ENCODE assay signal across 8 mouse cellular contexts in the genomic region with DNA sequence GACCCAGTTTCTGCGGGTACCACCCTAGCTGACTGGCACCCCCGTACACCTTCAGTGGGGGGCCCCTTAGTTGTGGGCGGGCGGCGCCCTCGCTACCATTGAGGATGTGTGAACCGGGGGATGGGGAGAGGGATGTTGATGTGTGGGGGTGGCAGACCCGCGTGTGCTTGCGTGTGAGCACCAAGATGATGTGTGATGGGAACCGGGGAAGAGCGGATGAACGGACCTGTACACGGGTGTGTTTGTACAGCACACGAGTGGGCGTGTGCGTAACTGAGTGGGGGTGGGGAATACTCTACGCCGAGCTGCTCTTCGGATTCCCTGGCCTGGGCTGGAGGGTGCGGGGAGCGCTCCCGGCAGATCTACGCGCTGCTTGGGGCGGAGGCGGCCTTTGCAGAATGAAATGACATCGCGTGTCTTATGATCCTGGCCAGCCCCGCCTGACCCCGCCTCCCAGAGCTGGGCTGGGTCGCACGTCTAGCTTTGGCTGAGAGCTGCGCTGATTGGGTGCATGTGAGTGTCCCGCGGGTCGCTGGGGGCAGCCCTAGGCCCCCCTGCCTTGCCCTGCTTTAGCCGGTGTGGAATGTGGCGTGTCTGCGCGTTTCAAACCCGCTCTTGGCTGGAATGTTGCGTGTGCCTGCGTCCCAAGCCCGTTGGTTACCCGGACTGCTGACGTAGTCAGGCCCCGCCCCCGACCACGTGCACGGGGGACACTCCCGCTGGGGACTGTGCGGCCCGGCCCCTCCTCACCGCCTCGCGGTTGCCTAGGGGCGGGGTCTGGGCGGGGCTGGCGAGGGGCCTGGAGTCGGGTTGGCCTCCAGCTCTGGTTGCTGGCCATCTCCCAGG. TPM values are rescaled to one million over a fixed set of nuclear protein-coding genes. Genes with fewer than 3 reads are reported as not detected.
DNase-seq lines count a peak whose midpoint lies in the region; ATAC-seq lines count a peak whose summit lies in the region.

No protein-coding gene starts in this region.

- no peaks in the 10 kb centered on the region for H3K9me3 ChIP-seq in heart, embryonic 14.5 days (ENCODE audit: control insufficient read depth, low read length)
- no peaks in the 10 kb centered on the region for H3K9me3 ChIP-seq in liver, embryonic 13.5 days (replicated peaks)
- no peaks in the 10 kb centered on the region for H3K9me3 ChIP-seq in stomach, embryonic 16.5 days (replicated peaks; ENCODE audit: control insufficient read depth, low read length)

- DNase-seq in CD4-positive, CD25-positive, alpha-beta regulatory T cell, adult 2 months (ENCODE audit: low read depth, low spot score), result peak; percentile 98
- DNase-seq in fibroblast of lung, adult 2 months (ENCODE audit: low read depth), result peak; percentile 99
- peak; percentile 100 for DNase-seq in kidney, postnatal 14 days
- peak; percentile 98 for DNase-seq in liver, embryonic 13.5 days
- peak; percentile 99 for DNase-seq in neural tube, embryonic 10.5 days (ENCODE audit: extremely low spot score, low spot score)

- H3K27ac ChIP-seq in brown adipose tissue, adult 24 weeks (replicated peaks; ENCODE audit: low read depth, low read length), result peak overlapping the region; percentile 52
- H3K27ac ChIP-seq in heart, embryonic 14.5 days (replicated peaks in 1 of 2; ENCODE audit: control insufficient read depth in 1 of 2, insufficient read depth in 1 of 2, low read depth in 2 of 2, low read length in 2 of 2), result peak overlapping the region; percentile 96 to 99
- peak overlapping the region; percentile 96 for H3K27ac ChIP-seq in liver, embryonic 13.5 days
- H3K27ac ChIP-seq in stomach, embryonic 16.5 days (ENCODE audit: low read length), result peak overlapping the region; percentile 100

- H3K27me3 ChIP-seq in heart, embryonic 14.5 days (ENCODE audit: control insufficient read depth, insufficient read depth, low read length), result no peaks in the 10 kb centered on the region
- no peaks in the 10 kb centered on the region for H3K27me3 ChIP-seq in liver, embryonic 13.5 days
- H3K27me3 ChIP-seq in stomach, embryonic 16.5 days (ENCODE audit: control insufficient read depth, insufficient read depth, low read length), result no peaks in the 10 kb centered on the region

- H3K36me3 ChIP-seq in heart, embryonic 14.5 days (ENCODE audit: control insufficient read depth, insufficient read depth, low read length), result no peaks in the 10 kb centered on the region
- H3K36me3 ChIP-seq in liver, embryonic 13.5 days, result no peaks in the 10 kb centered on the region; the same call in 1 of the 2 replicates
- H3K36me3 ChIP-seq in stomach, embryonic 16.5 days (ENCODE audit: control insufficient read depth, insufficient read depth, low read length), result no peaks in the 10 kb centered on the region

- H3K4me1 ChIP-seq in brown adipose tissue, adult 24 weeks (ENCODE audit: control insufficient read depth, insufficient read depth, insufficient read length, low read length), result peaks cover 17% of the 10 kb centered on the region
- H3K4me1 ChIP-seq in heart, embryonic 14.5 days (ENCODE audit: control insufficient read depth in 2 of 2, insufficient read depth in 2 of 2, low read length in 2 of 2), result peaks cover 23 to 33% of the 10 kb centered on the region in 2 experiments
- peaks cover 85% of the 10 kb centered on the region for H3K4me1 ChIP-seq in liver, embryonic 13.5 days (replicated peaks)
- H3K4me1 ChIP-seq in stomach, embryonic 16.5 days (ENCODE audit: control insufficient read depth, insufficient read depth, low read length), result peaks cover 35% of the 10 kb centered on the region

- H3K9ac ChIP-seq in heart, embryonic 14.5 days (ENCODE audit: low read length), result peak overlapping the region; percentile 92
- peak overlapping the region; percentile 90 for H3K9ac ChIP-seq in liver, embryonic 13.5 days
- peak overlapping the region; percentile 85 for H3K9ac ChIP-seq in stomach, embryonic 16.5 days (ENCODE audit: low read length)

- under 1% methylated on average over 61 of the region's 61 CpGs for WGBS in heart, embryonic 14.5 days
- under 1% methylated on average over 61 of the region's 61 CpGs for WGBS in liver, embryonic 13.5 days (ENCODE audit: insufficient replicate concordance)
- WGBS in stomach, embryonic 16.5 days, result under 1% methylated on average over 61 of the region's 61 CpGs

- peak overlapping the region; percentile 79 for H3K4me2 ChIP-seq in heart, embryonic 14.5 days (ENCODE audit: low read length)
- peak overlapping the region; percentile 100 for H3K4me2 ChIP-seq in liver, embryonic 13.5 days
- H3K4me2 ChIP-seq in stomach, embryonic 16.5 days (ENCODE audit: low read depth, low read length), result peak overlapping the region; percentile 95

- peak; percentile 81 for ATAC-seq in heart, embryonic 14.5 days (ENCODE audit: insufficient number of reproducible peaks, insufficient read depth, low FRiP score, low read depth)
- ATAC-seq in liver, embryonic 13.5 days (ENCODE audit: low read depth), result peak; percentile 81
- ATAC-seq in stomach, embryonic 16.5 days (ENCODE audit: insufficient read depth, low FRiP score), result peak; percentile 84

- peak overlapping the region; percentile 77 for H3K4me3 ChIP-seq in brown adipose tissue, adult 24 weeks (ENCODE audit: insufficient read depth, low read depth, low read length)
- peak overlapping the region; percentile 81 to 92 for H3K4me3 ChIP-seq in heart, embryonic 14.5 days (ENCODE audit: control insufficient read depth in 1 of 2, insufficient read depth in 1 of 2, low read depth in 1 of 2, low read length in 2 of 2)
- peak overlapping the region; percentile 76 for H3K4me3 ChIP-seq in liver, embryonic 13.5 days (replicated peaks)
- peak overlapping the region; percentile 79 for H3K4me3 ChIP-seq in stomach, embryonic 16.5 days (replicated peaks; ENCODE audit: low read length)

RNA-seq across cellular contexts. Expression of a gene that starts 1.1 kb away (rescaled TPM):
- polyA plus RNA-seq in brown adipose tissue, adult 24 weeks (2012; ENCODE audit: insufficient read depth, insufficient read length, missing spikeins), result 5.6 and 6.2 TPM in 2 replicates
- 3.5 and 3.7 TPM in 2 replicates for polyA plus RNA-seq in heart, embryonic 14.5 days (2014; fragmentation: Nextera tagmentation; extraction: Ambion mirVana)
- 1.3 and 1.5 TPM in 2 replicates for polyA plus RNA-seq in liver, embryonic 13.5 days (2015; fragmentation: Nextera tagmentation; extraction: Ambion mirVana)
- polyA plus RNA-seq in stomach, embryonic 16.5 days (2015; fragmentation: Nextera tagmentation; extraction: Ambion mirVana), result 2.5 and 3.2 TPM in 2 replicates

Comparison
In these comparisons a context has a peak if more than half of its experiments do, and no peak if none do; other contexts are left out.
1. Peak in every context shown above with its lines: DNase-seq, ATAC-seq, H3K4me3 ChIP-seq and H3K27ac ChIP-seq.